Mouse (Mus musculus) liver (tissue): ENCODE measurements around the gene Pih1d1.
"Not testable (repeated sequence)": the region's sequence is repeated elsewhere in the genome, so short reads cannot be mapped to it uniquely, and the experiment has no call there.

ENCODE experiments used
- DNase-seq: peaks from one replicate; pipeline ENCODE4 v3.0.0-alpha.2; 2020; ENCODE audit warnings: mixed read lengths

The Pih1d1 gene

DNA sequence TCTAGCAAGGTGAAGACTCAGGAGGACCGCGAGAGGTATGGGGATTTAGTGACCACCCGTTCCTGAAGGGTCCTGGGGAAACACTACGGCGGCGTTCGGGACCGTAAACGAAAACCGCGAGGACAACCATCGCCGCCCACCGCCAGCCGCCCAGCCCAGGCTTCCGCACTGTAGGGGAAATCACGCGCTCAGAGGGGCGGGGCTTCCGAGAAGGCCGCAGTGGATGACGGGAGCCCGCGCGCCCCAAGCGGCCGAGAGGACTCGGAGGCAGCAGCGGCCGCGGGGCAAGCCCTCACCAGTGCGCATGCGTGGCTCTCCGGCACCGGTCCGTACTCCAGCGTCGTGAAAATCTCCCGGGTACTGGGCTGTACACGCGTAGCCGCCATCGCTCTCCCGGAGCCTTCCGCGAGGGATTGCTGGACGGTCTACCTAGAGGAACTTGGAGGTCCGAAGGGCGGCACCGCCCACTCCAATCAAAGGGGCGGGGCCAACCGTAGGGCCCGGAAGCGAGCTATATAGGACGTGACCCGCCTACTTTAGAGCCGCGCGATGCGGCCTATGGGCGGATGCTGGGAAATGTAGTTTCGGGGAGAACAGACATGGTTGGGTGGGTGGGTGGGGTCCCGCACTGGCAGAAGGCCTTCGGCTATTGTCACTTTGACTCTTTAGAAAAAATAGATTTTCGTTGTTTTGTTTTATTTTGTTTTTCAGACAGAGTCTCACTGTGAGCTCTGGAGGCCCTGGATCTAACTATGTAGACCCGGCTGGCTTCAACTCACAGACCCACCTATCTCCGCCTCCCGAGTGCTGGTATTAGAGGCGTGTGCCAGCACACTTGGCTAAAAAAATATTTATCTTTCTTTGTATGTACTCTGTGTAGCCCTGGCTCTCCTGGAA is at the start of gene Pih1d1, which contains the start of gene Aldh16a1:
TSS of gene Pih1d1 (plus strand) at position 208 of the 897 bp plus-strand sequence.
TSS of gene Aldh16a1 (minus strand) at position 489 of the 897 bp plus-strand sequence.
- peak; percentile 98 for DNase-seq

DNA sequence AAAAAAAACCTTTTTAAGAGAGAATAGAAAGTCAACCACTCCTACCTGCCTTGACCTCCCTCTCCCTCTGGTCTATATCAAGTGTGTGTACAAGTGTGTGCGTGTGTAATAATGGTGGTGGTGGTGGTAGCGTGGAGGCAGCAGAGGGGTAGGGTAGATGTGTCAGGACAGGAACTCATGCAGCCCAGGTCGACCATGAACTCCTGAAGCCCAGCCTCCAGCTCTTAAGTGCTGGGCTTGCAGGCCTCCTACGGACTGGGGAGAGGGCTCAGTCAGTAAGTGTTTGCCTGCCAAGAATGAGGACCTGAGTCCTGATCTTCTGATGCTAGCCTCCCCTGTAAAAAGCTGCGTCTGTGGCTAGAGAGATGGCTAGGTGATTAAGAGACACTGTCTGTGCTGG is 49.2 kb upstream of the Pih1d1 start:
- no peak for DNase-seq

DNA sequence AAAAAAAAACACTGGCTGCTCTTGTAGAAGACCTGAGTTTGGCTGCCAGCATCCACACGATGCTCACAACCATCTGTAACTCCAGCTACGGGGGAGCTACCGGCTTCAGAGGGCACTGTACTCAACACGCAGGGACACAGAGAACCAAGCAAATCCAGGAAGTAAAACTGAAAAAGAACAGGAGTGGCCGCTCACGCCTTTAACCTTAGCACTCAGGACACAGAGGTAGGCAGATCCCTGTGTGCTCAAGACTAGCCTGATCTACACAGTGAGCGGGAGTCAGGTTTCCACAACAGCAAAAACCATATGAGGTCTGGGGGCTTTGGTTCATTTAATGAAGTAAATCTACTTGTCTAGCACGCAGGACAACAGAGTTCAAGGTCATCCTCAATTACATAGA is 48.6 kb upstream of the Pih1d1 start:
- DNase-seq, result no peak

DNA sequence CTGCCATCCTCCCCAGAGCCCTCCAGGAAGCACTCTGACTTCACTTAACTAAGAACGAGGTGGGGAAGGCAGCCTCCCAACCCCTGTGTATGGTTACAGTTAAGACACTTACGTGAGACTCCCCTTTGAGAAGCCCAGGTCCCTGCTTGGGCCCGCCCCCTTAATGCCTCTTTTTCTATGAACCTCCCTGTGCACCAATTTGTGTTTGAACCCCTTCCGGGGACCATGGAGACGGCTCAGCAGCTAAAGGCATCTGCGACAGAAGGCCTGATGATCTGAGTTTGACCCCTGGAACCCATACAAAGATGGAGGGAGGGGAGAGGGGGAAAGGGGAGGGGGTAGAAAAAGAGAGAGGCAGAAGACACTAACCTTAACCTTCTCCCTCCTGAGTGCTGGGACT is 47.7 kb upstream of the Pih1d1 start:
- DNase-seq, result no peak

DNA sequence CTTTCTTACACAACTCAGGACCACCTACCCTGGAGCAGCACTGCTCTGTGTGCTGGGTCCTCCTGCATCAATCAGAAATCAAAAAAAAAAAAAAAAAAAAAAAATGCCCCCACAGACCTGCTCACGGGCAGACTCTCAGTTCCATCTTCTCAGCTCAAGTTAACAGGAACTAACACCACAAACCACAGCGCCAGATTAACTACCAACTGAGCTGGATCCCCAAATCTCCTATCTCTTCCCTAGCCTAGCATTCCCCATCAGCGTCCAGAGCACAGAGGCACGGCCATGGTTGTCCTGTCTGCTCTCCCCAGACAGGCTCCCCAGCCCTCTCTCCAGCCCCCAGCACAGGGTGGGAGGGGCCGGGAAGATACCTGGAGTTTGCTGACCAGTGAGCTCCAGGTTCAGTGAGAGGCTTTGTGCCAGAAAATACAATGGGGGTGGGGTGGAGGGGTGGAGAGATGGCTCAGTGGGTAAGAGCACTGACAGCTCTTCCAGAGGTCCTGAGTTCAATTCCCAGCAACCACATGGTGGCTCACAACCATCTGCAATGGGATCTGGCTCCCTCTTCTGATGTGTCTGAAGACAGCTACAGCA is 47.0 kb upstream of the Pih1d1 start:
- no peak for DNase-seq

DNA sequence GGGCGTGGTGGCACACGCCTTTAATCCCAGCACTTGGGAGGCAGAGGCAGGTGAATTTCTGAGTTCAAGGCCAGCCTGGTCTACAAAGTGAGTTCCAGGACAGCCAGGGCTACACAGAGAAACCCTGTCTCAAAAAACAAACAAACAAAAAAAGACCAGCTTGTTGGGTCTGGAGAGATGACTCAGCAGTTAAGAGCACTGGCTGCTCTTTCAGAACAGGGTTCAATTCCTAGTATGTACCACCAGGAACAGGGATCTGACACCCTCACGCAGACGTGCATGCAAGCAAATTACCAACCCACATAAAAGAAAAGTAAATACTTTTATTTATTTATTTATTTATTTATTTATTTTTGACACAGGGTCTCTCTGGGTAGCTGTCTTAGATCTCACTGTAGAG is 44.0 kb upstream of the Pih1d1 start:
- not testable (repeated sequence) for DNase-seq

DNA sequence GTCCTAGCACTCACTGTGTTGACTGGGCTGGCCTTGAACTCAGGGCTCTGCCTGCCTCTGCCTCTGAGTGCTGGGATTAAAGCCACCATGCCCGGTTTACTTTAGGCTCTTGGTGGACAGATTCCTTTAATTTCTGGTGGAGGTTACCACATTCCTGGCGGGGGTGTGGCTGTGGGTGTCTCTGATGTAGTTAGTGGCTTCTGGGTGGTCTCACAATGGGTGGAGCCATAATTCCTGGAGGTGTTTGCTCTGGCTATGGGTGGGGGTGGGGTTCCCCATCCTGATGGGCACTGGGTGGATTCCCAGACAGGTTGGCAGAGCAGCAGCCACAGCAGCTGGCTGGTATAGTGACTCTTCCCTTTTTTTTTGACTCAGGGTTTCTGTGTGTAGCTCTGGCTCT is 42.2 kb upstream of the Pih1d1 start:
- no peak for DNase-seq

DNA sequence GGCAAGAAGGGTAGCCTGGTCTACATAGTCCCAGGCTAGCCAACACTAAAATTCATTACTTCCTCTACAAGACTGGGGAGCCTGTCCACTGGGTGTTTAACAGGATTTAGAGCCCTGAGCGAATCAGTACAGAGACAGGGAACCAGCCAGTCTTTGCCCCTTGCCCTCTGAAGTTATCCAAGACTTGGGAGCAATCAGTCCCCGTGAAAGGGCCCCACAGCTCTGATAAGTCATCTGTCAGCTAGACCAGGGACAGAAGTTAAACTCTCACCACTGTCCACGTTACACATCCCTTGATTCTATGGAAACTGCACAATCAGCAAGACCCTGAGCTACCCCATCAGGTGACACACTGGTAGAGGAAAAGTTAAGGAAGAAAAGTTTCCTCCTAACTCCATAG is 41.6 kb upstream of the Pih1d1 start:
- no peak for DNase-seq

DNA sequence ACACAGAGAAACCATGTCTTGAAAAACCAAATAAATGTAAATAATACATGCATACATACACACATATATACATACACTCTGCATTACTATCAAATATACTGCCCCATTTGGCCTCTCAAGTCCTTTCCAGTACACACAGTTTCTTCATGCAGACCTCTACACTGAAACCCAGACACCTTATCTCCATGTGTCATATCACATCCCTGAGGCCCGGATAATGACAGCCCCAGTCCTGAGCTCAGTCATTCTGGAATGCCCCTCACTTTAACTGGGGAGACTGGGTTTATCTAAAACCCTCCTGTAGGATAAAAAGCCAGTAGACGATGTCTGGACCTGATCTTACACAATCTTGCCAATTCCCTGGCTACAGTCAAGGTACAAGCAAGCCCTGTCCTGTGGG is 40.6 kb upstream of the Pih1d1 start:
- no peak for DNase-seq

DNA sequence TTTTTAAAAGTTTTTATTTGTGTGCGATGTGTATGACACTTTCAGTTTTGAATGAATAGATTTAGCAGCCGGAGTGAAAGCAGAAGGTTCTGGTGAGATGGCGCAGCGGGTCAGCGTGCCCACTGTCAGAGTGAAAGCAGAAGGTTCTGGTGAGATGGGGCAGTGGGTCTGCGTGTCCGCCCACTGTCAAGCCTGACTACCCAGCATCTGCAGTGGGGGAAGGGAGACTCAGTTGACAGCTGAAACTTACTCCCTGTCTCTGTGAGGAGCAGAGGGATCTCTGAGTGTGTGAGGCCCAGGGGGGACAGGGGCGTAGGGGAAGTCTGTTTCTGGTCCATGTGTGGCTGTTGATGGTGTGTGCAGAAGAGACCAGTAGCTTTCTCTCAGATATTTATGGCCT is 36.5 kb upstream of the Pih1d1 start:
- no peak for DNase-seq

DNA sequence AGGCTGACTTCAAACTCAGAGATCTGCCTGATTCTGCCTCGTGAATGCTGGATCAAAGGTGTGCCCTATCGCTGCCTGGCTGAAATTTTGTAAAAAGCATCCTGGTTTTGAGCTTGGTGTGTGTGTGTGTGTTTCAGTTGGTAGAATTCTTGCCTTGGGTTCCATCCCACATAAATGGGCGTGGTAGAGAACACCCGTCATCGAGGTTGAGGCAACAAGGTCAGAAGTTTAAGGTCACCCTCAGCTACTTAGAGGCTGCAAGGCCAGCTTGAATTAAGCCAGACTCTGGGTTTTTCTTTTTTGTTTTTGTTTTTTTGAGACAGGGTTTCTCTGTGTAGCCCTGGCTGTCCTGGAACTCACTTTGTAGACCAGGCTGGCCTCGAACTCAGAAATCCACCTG is 35.8 kb upstream of the Pih1d1 start:
- no peak for DNase-seq

DNA sequence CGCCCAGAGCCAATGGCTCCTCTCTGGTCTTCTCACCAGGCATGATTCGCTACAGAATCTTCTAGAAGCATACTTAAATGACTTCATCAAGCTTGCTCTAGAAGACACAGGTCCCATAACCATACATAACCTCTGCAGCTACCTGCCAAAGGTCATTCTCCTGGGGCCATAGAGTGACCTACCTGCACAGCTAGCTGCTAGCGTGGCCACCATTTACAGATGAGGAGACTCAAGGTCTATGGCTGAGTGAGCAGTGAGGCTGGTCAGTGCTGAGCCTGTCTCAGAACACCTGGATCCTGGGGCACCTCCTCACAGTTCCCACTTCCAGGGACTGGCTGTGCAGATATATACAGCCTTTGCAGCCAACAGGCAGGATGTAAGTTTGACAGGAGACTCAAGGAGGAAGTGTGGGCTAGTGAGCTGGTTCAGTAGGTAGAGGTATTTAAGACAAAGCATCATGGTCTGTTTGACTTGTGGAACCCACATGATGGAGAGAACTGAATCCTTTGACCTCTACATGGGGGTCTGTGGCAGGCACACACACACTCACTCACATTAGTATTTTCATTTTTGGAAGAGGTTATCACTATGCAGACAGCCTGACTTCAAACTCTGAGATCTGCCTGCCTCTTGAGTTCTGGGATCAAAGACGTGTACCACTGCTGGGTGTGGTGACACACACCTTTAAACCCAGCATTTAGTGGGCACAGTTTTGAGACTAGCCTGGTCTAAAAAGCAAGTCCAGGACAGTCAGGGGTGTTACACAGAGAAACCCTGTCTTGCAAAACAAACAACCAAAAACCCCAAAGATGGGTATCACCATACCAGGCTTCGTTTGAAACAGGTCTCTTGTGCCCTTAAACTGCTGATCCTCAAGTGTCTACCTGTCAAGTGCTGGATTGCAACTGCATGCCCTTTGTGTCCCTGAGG is 34.1 kb upstream of the Pih1d1 start:
- DNase-seq, result no peak

DNA sequence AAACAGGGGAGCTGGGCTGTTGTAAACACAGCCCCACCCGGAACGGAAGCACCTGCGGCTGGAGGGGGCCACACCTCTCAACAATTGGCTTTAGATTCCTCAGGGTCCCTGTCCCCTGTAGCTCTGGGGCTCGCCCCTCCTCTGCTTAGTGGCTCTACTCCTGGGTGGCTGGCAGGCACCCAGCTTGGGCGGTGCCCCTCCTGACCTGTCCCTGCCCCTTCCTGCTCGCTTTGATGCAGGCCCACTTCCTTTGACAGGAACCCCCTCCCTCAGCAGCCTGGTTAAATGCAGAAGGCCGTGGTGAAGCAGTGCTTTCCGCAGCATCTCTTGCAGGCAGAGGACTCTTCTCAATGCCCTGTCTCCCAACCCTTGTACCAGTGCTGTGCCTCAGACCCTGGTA is 32.7 kb upstream of the Pih1d1 start:
- DNase-seq, result peak; percentile 44

DNA sequence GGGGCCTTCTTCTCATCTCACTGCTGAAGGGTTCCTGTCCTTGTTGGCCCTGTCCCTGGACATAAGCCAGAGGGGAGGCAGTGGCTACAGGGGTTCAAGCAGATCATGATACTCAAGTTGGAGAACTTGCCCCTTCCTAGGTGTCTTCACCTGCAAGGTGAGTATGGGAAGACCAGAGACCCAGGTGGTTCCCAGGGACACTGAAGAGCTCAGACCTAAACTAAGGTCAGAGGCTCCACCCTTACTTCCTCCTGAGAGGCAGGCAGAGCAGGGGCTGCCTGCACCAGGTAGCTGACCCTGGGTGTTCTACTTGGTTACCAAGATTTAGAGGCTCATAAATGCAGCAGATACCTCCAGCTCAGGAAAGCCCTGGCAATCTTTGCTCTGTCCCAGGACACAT is 32.1 kb upstream of the Pih1d1 start:
- no peak for DNase-seq

DNA sequence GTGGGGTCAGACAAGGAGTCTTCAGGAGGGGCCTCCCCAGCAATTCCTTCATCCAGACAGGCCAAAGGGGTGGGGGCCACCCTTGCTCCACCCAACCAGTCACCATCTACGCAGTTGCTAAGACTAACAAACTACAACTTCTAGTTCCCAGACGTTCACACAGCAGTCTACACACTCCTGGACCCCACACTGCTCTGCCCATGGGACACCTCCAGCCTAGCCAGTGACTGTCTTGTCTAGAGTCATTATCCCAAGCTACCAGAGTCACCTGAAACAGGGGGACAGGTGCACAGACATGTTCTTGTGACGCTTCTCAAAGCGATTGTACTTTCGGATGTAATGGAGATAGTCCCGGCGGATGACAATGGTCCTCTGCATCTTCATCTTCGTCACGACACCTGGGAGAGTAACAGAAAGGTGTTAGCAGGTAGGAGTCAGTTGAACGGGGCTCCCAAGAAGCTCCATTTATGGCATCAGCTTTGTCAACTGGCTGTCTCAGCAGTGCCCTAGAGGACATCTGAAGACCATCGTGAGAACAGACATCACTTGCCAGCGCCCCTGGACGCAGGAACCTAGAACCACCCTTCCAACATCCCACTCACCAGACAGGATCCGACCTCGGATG is 31.4 kb upstream of the Pih1d1 start:
- no peak for DNase-seq

DNA sequence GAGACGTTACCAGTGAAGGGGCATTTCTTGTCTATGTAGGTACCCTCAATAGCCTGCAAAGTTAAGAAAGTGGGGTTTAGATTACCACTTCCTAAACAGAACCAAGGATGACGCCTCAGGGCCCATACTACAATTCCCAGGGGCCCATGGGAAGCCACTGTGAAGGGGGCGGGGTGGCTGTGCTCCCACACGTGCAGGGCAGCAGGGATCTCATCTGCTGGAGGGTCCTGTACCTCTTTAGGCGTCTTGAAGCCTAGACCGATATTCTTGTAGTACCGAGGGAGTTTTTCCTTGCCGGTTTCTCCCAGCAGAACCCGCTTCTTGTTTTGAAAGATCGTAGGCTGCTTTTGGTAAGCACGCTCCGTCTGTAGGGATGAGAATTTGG is 30.9 kb upstream of the Pih1d1 start:
- DNase-seq, result peak; percentile 54

DNA sequence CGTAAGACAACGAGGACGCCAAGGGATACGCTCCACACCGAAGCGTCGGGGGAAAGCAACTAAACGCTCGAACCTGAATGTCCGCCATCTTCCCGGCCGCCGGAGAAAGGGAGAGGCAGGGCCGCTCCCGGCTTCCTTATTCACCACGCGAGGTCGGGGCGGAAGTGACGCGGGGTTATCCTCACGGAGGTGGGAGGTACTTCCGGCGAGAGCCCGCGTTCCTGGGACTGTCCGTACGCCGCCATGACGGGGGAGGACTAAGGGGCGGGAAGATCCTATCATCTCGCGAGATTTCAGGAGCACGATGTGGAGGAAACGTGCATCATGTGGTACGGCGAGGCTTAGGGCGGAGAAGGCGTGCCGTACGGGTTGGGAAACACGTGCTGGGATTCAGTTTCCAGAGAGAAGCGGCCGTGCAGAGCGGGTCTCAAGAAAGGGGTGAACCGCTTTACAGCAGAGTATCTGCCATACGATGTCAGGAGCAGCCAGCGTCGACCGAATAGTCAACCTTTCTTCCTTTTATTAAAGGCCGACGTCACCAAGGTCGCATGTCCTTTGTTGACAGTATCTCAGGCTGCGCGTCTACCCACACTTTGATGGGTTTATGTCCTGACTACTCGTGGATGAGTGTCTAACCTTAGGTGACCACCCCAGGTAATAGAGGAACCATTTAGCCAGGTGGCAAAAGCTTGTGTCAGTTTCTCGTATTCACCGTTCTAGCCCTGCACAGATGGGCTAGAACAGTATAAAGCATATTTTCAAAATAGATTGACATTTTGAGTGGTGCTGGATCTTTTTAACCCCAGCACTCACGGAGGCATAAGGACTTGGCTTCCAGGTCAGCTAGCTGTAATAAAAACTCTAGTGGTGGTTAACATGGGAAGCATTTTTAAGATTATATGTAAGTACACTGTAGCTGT is 29.6 kb upstream of the Pih1d1 start, which contains the start of gene Rps11:
TSS of gene Rps11 (minus strand) at position 216 of the 920 bp plus-strand sequence.
- peak; percentile 99 for DNase-seq

DNA sequence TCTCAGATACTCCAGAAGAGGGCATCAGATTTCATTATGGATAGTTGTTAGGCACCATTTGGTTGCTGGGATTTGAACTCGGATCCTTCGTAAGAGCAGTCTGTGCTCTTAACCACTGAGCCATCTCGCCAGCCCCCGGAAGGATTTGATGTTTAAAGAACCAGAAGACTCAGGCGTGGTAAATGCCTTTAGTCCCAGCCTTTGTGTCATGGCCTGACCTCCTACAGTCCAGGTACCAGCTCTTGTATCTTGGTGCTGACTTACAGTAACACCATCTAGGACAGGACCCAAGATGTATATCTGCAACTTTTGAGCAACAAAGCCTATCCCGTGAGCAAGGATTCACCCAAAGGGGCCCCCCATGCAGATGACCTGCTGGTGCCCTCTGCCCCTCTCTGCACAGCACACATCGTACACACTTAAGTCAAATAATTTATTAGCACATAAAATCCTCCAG is 28.9 kb upstream of the Pih1d1 start:
- peak; percentile 64 for DNase-seq

DNA sequence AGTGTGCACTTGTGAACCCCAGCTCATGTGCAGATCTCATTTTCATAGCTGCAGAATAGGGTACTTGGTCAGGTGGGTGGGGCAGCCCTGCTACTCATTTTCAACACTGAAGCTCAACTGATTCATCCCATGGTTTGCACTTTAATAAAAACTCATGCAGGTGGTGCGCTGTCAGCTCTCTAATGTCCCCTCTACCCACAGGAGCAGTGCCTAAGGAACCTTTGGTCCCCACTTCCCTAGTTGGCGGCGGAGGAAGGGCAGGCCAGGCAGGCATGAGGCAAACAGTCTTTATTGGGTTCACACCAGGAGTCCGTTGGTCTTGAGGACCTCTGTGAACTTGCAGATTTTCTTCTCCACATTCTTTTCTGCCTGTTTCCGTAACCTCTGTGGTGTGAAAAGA is 28.5 kb upstream of the Pih1d1 start:
- not testable (repeated sequence) for DNase-seq

DNA sequence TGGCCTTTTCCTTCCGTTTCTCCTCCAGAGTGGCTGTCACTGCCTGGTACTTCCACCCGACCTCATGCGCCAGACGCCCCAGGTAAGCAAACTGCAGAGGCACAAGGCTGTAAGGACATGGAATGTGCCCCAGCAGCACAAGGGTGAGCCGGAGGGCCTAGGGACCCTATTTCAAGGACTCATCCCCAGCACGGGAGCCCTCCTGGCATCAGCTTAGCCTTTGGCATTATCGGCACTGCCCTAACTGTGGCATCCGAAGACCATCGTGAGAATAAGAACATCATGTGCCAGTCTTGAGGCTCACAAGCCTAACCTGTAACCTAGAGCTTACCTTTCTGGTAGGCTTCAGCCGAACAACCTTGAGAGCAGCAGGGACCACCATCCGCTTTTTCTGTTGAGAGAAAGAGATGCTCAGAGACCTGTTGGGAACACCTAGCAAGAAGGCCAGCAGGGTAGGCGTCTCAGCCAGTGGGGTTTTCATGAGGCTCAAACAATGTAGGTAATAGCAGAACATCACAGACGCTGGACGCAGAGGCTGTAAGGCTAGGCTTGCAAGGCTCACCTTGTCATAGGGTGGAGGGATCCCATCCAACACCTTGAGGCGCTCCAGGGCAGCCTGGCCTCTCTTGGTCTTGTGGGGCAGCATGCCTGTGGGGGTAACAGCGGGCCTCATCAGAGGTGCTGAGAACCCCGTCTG is 27.8 kb upstream of the Pih1d1 start:
- no peak for DNase-seq
